22 mouse cellular contexts compared by ENCODE assay signal in genomic region chr1:130066193-130066959, GRCm38 (mm10).
DNase-seq lines count a peak whose midpoint lies in the region; ATAC-seq and TF ChIP-seq lines count a peak whose summit lies in the region.
"Had no signal": no experiment of that assay in that cellular context is flagged by ENCODE, and none has a peak within 500 bp of the region (broad histone marks: within the 10 kb centered on the region; RNA-seq: fewer than 3 reads in every experiment).

No protein-coding gene starts in this region.

- no peaks in the 10 kb centered on the region for H3K9me3 ChIP-seq in heart, postnatal 0 days (replicated peaks; ENCODE audit: control insufficient read depth, low read length)
- H3K9me3 ChIP-seq in lung, postnatal 0 days (ENCODE audit: low read length), result no peaks in the 10 kb centered on the region
- no peaks in the 10 kb centered on the region for H3K9me3 ChIP-seq in midbrain, embryonic 11.5 days (ENCODE audit: control insufficient read depth, low read length)
- H3K9me3 ChIP-seq: embryonic facial prominence, embryonic 13.5 days; G1E; heart, embryonic 10.5 days; hindbrain, embryonic 15.5 days; intestine, embryonic 15.5 days; midbrain, embryonic 13.5 days; neural tube, embryonic 13.5 days had no signal

- H3K9ac ChIP-seq in heart, postnatal 0 days (replicated peaks; ENCODE audit: low read depth, low read length), result no peak overlapping the region
- H3K9ac ChIP-seq in lung, postnatal 0 days (replicated peaks; ENCODE audit: low read depth), result no peak overlapping the region
- no peak overlapping the region for H3K9ac ChIP-seq in midbrain, embryonic 11.5 days (ENCODE audit: low read length)
- H3K9ac ChIP-seq: embryonic facial prominence, embryonic 13.5 days; hindbrain, embryonic 15.5 days; intestine, embryonic 15.5 days; lung, embryonic 14.5 days; midbrain, embryonic 13.5 days; neural tube, embryonic 13.5 days had no signal

- peak; percentile 24; the same call in 1 of the 2 replicates for TF ChIP-seq CTCF in heart, postnatal 0 days (IDR thresholded peaks at IDR 0.05; ENCODE audit: low read depth)
- TF ChIP-seq CTCF in lung, postnatal 0 days (IDR thresholded peaks at IDR 0.05), result 0 out of 2 replicates have a peak, but pooled peaks have one; percentile 6

- TF ChIP-seq EP300 in heart, postnatal 0 days (IDR thresholded peaks at IDR 0.05; ENCODE audit: low read depth), result no peak
- TF ChIP-seq EP300 in lung, postnatal 0 days (IDR thresholded peaks at IDR 0.05), result no peak

- no peak overlapping the region for H3K27ac ChIP-seq in heart, postnatal 0 days (ENCODE audit: low read depth)
- H3K27ac ChIP-seq in lung, postnatal 0 days (ENCODE audit: low read length), result no peak overlapping the region
- no peak overlapping the region for H3K27ac ChIP-seq in midbrain, embryonic 11.5 days (ENCODE audit: low read depth, low read length)
- H3K27ac ChIP-seq: embryonic facial prominence, embryonic 13.5 days; heart, embryonic 10.5 days; hindbrain, embryonic 15.5 days; intestine, embryonic 15.5 days; macrophage; midbrain, embryonic 13.5 days; neural tube, embryonic 13.5 days had no signal

- no peaks in the 10 kb centered on the region for H3K36me3 ChIP-seq in heart, postnatal 0 days (replicated peaks; ENCODE audit: control insufficient read depth, insufficient read depth, low read length)
- H3K36me3 ChIP-seq in lung, postnatal 0 days (ENCODE audit: insufficient read depth, low read length), result no peaks in the 10 kb centered on the region
- H3K36me3 ChIP-seq in midbrain, embryonic 11.5 days (ENCODE audit: control insufficient read depth, insufficient read depth, low read length), result no peaks in the 10 kb centered on the region
- H3K36me3 ChIP-seq: embryonic facial prominence, embryonic 13.5 days; G1E; heart, embryonic 10.5 days; hindbrain, embryonic 15.5 days; intestine, embryonic 15.5 days; midbrain, embryonic 13.5 days; neural tube, embryonic 13.5 days had no signal

- no peak for ATAC-seq in heart, postnatal 0 days (ENCODE audit: insufficient read depth, low read depth)
- ATAC-seq in lung, postnatal 0 days, result no peak
- ATAC-seq in megakaryocyte-erythroid progenitor cell, adult 5-6 weeks (replicated peaks; ENCODE audit: low FRiP score, low TSS enrichment, poor library complexity, severe bottlenecking), result peak; percentile 56; the same call in 1 of the 2 replicates
- no peak for ATAC-seq in midbrain, embryonic 11.5 days (ENCODE audit: low FRiP score)
- ATAC-seq: CD4-positive, CD25-positive, alpha-beta regulatory T cell, adult 4 months; intestine, embryonic 15.5 days; midbrain, embryonic 13.5 days had no signal

- DNase-seq in cerebellum, postnatal 10 days, result peak; percentile 7 to 14
- no peak for DNase-seq in cerebellum, adult 8-10 months
- no peak for DNase-seq in heart, postnatal 0 days (ENCODE audit: low spot score)
- DNase-seq in heart, adult 9 months (ENCODE audit: low spot score in 2 of 2), result no peak
- no peak for DNase-seq in lung, postnatal 0 days (ENCODE audit: low spot score)
- no peak for DNase-seq in lung, postnatal 10 days
- no peak for DNase-seq in midbrain, embryonic 11.5 days (ENCODE audit: low spot score, missing footprints)
- DNase-seq: cerebellum, adult 2 months; gastrocnemius, postnatal 25 days; layer of hippocampus, postnatal 36 days; lung, embryonic 14.5 days; right cerebral cortex, postnatal 14 days had no signal

- no peaks in the 10 kb centered on the region for H3K27me3 ChIP-seq in heart, postnatal 0 days (ENCODE audit: control insufficient read depth, insufficient read depth, low read length)
- H3K27me3 ChIP-seq in lung, postnatal 0 days (replicated peaks; ENCODE audit: insufficient read depth, low read length), result no peaks in the 10 kb centered on the region
- no peaks in the 10 kb centered on the region for H3K27me3 ChIP-seq in midbrain, embryonic 11.5 days (ENCODE audit: control insufficient read depth, insufficient read depth, low read length)
- H3K27me3 ChIP-seq: embryonic facial prominence, embryonic 13.5 days; hindbrain, embryonic 15.5 days; intestine, embryonic 15.5 days; midbrain, embryonic 13.5 days; neural tube, embryonic 13.5 days had no signal

- H3K4me3 ChIP-seq in heart, postnatal 0 days (ENCODE audit: low read depth, low read length), result no peak overlapping the region
- no peak overlapping the region for H3K4me3 ChIP-seq in lung, postnatal 0 days (ENCODE audit: low read depth, low read length)
- H3K4me3 ChIP-seq in midbrain, embryonic 11.5 days (ENCODE audit: low read depth, low read length), result no peak overlapping the region
- H3K4me3 ChIP-seq: embryonic facial prominence, embryonic 13.5 days; heart, embryonic 10.5 days; hindbrain, embryonic 15.5 days; intestine, embryonic 15.5 days; midbrain, embryonic 13.5 days; neural tube, embryonic 13.5 days had no signal

- no peaks in the 10 kb centered on the region for H3K4me1 ChIP-seq in heart, postnatal 0 days (ENCODE audit: control insufficient read depth, insufficient read depth)
- no peaks in the 10 kb centered on the region for H3K4me1 ChIP-seq in lung, postnatal 0 days (ENCODE audit: insufficient read depth, low read depth, low read length)
- no peaks in the 10 kb centered on the region for H3K4me1 ChIP-seq in midbrain, embryonic 11.5 days (ENCODE audit: control insufficient read depth, insufficient read depth, low read length)
- H3K4me1 ChIP-seq: embryonic facial prominence, embryonic 13.5 days; heart, embryonic 10.5 days; hindbrain, embryonic 15.5 days; intestine, embryonic 15.5 days; midbrain, embryonic 13.5 days; neural tube, embryonic 13.5 days had no signal

- no peak overlapping the region for H3K4me2 ChIP-seq in heart, postnatal 0 days (ENCODE audit: low read depth, low read length)
- no peak overlapping the region for H3K4me2 ChIP-seq in lung, postnatal 0 days (replicated peaks; ENCODE audit: low read depth, low read length)
- H3K4me2 ChIP-seq in midbrain, embryonic 11.5 days, result no peak overlapping the region
- H3K4me2 ChIP-seq: embryonic facial prominence, embryonic 13.5 days; hindbrain, embryonic 15.5 days; intestine, embryonic 15.5 days; lung, embryonic 14.5 days; midbrain, embryonic 13.5 days; neural tube, embryonic 13.5 days had no signal

- WGBS in heart, postnatal 0 days, result 69% methylated on average over 3 of the region's 3 CpGs
- 75% methylated on average over 3 of the region's 3 CpGs for WGBS in lung, postnatal 0 days
- 80% methylated on average over 3 of the region's 3 CpGs for WGBS in midbrain, embryonic 11.5 days

Comparison
In these comparisons a context has a peak if more than half of its experiments do, and no peak if none do; other contexts are left out.
1. DNase-seq: peak in cerebellum, postnatal 10 days (2 of 2); none in cerebellum, adult 8-10 months (single experiment), heart, postnatal 0 days (single experiment), heart, adult 9 months (0 of 2), lung, postnatal 0 days (single experiment), lung, postnatal 10 days (single experiment) and midbrain, embryonic 11.5 days (single experiment).